Mouse (Mus musculus): ENCODE results near the gene Gp1ba. TPM values are rescaled to one million over a fixed set of nuclear protein-coding genes. Genes with fewer than 3 reads are reported as not detected.

The Gp1ba gene
- polyA plus RNA-seq, 1 experiment from 2014 or later, result 0.15 TPM

- no peaks in the 10 kb centered on the region for H3K9me3 ChIP-seq
- no peak for ATAC-seq (ENCODE audit: insufficient number of reproducible peaks, insufficient read depth, low FRiP score, low TSS enrichment)
- peak overlapping the region; percentile 81 for H3K4me3 ChIP-seq
- peak overlapping the region; percentile 98 for H3K4me2 ChIP-seq (replicated peaks)
- peak overlapping the region; percentile 84 for H3K9ac ChIP-seq
- H3K4me1 ChIP-seq, result peaks cover 40% of the 10 kb centered on the region
- H3K27me3 ChIP-seq, result no peaks in the 10 kb centered on the region
- peak overlapping the region; percentile 94 for H3K27ac ChIP-seq
- peaks cover 67% of the 10 kb centered on the region for H3K36me3 ChIP-seq
- WGBS, result 5% methylated on average over 28 of the region's 28 CpGs
Measured at GRCm38 (mm10) chr11:70647716-70648420, 8.9 kb downstream of the Gp1ba start.

DNA sequence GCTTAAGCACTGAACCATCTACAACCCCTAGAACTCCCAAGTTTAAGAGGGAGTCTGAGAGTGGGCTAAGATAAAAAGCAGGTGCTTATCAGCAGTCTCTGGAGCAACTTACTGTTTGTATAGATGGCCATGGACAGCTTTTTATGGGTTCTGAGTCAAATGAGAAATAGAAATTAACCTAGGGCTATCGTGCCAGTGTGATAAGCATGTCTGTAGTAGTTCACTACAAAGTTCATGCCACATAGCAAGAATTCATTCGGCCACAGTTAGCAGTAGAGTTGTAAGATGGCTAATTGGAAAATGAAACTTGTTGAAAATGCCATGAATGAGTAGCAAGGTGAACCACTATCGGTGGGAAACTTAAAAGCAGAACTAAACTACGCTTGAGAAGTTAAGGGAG is 9.6 kb downstream of the Gp1ba start:
- Histone ChIP-seq H3K27me3 (no peaks in the 10 kb centered on the region), H3K4me1 (peaks cover 41% of the 10 kb centered on the region), H3K4me2 (replicated peaks) (peak overlapping the region; percentile 98), H3K27ac (no peak overlapping the region), H3K36me3 (peaks cover 63% of the 10 kb centered on the region), H3K4me3 (peak overlapping the region; percentile 81), H3K9me3 (no peaks in the 10 kb centered on the region), H3K9ac (0 out of 2 replicates have a peak overlapping the region, but pooled peaks have one; percentile 84)
- no peak for ATAC-seq (ENCODE audit: insufficient number of reproducible peaks, insufficient read depth, low FRiP score, low TSS enrichment)
- 83% methylated on average over 4 of the region's 4 CpGs for WGBS

DNA sequence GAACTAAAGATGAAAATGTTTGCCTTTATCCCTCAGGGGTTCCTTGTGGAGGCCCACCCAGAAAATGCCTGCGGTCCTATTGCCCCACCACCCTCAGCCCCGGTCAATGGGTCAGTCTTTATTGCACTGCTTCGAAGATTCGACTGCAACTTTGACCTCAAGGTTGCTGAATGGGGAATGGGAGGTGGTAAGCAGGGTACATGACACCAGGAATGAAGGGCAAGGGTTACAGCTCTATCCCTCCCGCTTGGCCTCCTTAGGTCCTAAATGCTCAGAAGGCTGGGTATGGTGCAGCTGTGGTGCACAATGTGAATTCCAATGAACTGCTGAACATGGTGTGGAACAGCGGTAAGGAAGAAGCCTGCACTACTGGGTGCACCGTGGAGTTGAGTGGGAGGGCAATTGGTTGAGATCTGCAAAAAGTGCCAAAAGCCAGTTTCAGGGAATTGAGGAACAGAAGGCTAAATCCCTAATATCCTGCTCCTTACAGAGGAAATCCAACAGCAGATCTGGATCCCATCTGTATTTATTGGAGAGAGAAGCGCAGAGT is 10.3 kb downstream of the Gp1ba start:
- Histone ChIP-seq H3K4me3 (0 out of 2 replicates have a peak overlapping the region, but pooled peaks have one; percentile 12), H3K36me3 (peaks cover 58% of the 10 kb centered on the region), H3K27ac (no peak overlapping the region), H3K27me3 (no peaks in the 10 kb centered on the region), H3K4me2 (replicated peaks) (0 out of 2 replicates have a peak overlapping the region, but pooled peaks have one; percentile 98), H3K9me3 (no peaks in the 10 kb centered on the region), H3K9ac (no peak overlapping the region), H3K4me1 (peaks cover 41% of the 10 kb centered on the region)
- WGBS, result 81% methylated on average over 8 of the region's 8 CpGs
- ATAC-seq (ENCODE audit: insufficient number of reproducible peaks, insufficient read depth, low FRiP score, low TSS enrichment), result no peak

- no peaks in the 10 kb centered on the region for H3K27me3 ChIP-seq
- no peak overlapping the region for H3K4me2 ChIP-seq (replicated peaks)
- peaks cover 45% of the 10 kb centered on the region for H3K36me3 ChIP-seq
- H3K9ac ChIP-seq, result no peak overlapping the region
- H3K9me3 ChIP-seq, result no peaks in the 10 kb centered on the region
- H3K4me1 ChIP-seq, result peaks cover 36% of the 10 kb centered on the region
- no peak overlapping the region for H3K4me3 ChIP-seq
- no peak for ATAC-seq (ENCODE audit: insufficient number of reproducible peaks, insufficient read depth, low FRiP score, low TSS enrichment)
- 0 out of 2 replicates have a peak overlapping the region, but pooled peaks have one; percentile 38 for H3K27ac ChIP-seq
- 81% methylated on average over 12 of the region's 12 CpGs for WGBS
Measured at GRCm38 (mm10) chr11:70650322-70651175, 11.6 kb downstream of the Gp1ba start.

- peaks cover 37% of the 10 kb centered on the region for H3K4me1 ChIP-seq
- no peaks in the 10 kb centered on the region for H3K27me3 ChIP-seq
- no peak overlapping the region for H3K4me3 ChIP-seq
- H3K4me2 ChIP-seq (replicated peaks), result peak overlapping the region; percentile 97; the same call in 1 of the 2 replicates
- H3K9ac ChIP-seq, result no peak overlapping the region
- H3K9me3 ChIP-seq, result no peaks in the 10 kb centered on the region
- 68% methylated on average over 2 of the region's 2 CpGs for WGBS
- no peak for ATAC-seq (ENCODE audit: insufficient number of reproducible peaks, insufficient read depth, low FRiP score, low TSS enrichment)
- peaks cover 43% of the 10 kb centered on the region for H3K36me3 ChIP-seq
- no peak overlapping the region for H3K27ac ChIP-seq
Measured at GRCm38 (mm10) chr11:70651391-70651790, 12.5 kb downstream of the Gp1ba start.

- H3K27ac ChIP-seq, result peak overlapping the region; percentile 99
- peaks cover 46% of the 10 kb centered on the region for H3K4me1 ChIP-seq
- H3K9ac ChIP-seq, result peak overlapping the region; percentile 98
- H3K4me3 ChIP-seq, result peak overlapping the region; percentile 99
- no peaks in the 10 kb centered on the region for H3K9me3 ChIP-seq
- H3K36me3 ChIP-seq, result peaks cover 43% of the 10 kb centered on the region
- no peak for ATAC-seq (ENCODE audit: insufficient number of reproducible peaks, insufficient read depth, low FRiP score, low TSS enrichment)
- H3K27me3 ChIP-seq, result no peaks in the 10 kb centered on the region
- 46% methylated on average over 12 of the region's 12 CpGs for WGBS
- peak overlapping the region; percentile 97 for H3K4me2 ChIP-seq (replicated peaks)
Measured at GRCm38 (mm10) chr11:70652029-70652883, 13.3 kb downstream of the Gp1ba start.

DNA sequence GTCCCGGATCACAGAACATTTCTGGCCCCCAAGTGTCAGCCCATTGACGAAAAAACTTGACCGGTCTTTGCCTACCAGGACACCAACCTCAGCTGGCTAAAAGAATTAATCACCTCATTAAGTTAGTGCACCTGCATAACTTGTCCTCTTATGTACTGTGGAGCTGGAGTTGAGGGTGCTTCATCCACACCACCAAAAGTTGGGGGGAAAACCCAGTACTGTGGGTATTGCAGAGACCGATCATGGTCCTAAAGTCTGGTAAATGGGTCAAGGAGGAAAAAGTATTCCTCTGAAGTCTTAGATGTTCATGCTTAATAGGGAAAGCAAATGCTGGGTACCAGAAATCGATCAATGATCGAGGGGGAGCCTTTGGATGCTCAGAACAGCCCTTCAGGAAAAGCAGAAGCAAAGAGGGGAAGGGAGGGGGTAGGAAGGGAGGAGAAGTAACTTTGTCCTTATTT is 14.0 kb downstream of the Gp1ba start:
- H3K9me3 ChIP-seq, result no peaks in the 10 kb centered on the region
- ATAC-seq (ENCODE audit: insufficient number of reproducible peaks, insufficient read depth, low FRiP score, low TSS enrichment), result no peak
- H3K27ac ChIP-seq, result peak overlapping the region; percentile 99
- peaks cover 53% of the 10 kb centered on the region for H3K4me1 ChIP-seq
- WGBS, result 43% methylated on average over 6 of the region's 6 CpGs
- peak overlapping the region; percentile 99 for H3K4me3 ChIP-seq
- peak overlapping the region; percentile 98 for H3K9ac ChIP-seq
- H3K4me2 ChIP-seq (replicated peaks), result peak overlapping the region; percentile 97
- peaks cover 43% of the 10 kb centered on the region for H3K36me3 ChIP-seq
- H3K27me3 ChIP-seq, result no peaks in the 10 kb centered on the region

- peaks cover 40% of the 10 kb centered on the region for H3K36me3 ChIP-seq
- H3K9me3 ChIP-seq, result no peaks in the 10 kb centered on the region
- peak overlapping the region; percentile 98 for H3K9ac ChIP-seq
- no peaks in the 10 kb centered on the region for H3K27me3 ChIP-seq
- peak overlapping the region; percentile 97 for H3K4me2 ChIP-seq (replicated peaks)
- ATAC-seq (ENCODE audit: insufficient number of reproducible peaks, insufficient read depth, low FRiP score, low TSS enrichment), result peak; percentile 28
- H3K27ac ChIP-seq, result peak overlapping the region; percentile 99
- peaks cover 53% of the 10 kb centered on the region for H3K4me1 ChIP-seq
- under 1% methylated on average over 45 of the region's 63 CpGs for WGBS
- H3K4me3 ChIP-seq, result peak overlapping the region; percentile 99
Measured at GRCm38 (mm10) chr11:70653345-70654197, 14.6 kb downstream of the Gp1ba start.

DNA sequence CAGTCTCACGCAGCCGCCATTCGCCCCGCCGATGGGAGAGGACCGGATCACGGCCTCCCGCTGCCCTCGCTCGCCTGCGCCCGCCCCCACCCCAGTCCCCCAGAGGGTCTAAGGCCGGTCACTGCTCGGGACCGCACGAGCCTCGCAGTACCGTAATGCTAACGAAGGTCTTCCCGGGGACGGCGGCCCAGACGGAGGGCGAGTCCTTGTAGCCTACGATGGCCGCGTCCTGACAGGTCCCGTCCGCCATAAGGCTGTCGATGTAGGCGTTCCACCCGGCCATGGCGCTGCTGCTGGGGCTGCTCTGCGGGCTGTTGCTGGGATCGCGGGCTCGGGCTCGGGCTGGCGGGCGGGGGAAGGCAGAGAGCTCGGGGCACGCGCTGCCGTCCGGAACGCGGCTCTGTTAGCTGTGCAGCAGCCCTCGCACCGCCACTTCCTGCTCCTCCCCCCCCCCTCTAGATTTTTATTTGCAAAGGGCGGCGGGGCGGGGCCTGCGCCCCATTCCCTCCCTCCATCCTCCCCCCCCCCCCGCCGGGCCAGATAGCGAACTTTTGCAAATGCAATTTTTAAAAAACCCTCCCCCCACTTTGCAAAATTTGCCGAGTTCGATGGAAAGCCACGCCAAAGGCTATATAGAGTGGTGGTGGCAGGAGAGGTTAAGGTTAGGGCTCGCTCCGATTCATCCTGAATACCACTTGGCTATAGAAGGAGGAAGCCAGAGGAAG is 15.4 kb downstream of the Gp1ba start, which contains the start of gene Pfn1:
Gene Pfn1, minus strand, starts transcription at position 447 of the 725 bp plus-strand sequence.
- under 1% methylated on average over 61 of the region's 61 CpGs for WGBS
- Histone ChIP-seq H3K36me3 (peaks cover 32% of the 10 kb centered on the region), H3K27ac (peak within 1 kb of the TSS; percentile 99), H3K9me3 (no peaks in the 10 kb centered on the region), H3K4me2 (replicated peaks) (peak within 1 kb of the TSS; percentile 97), H3K4me3 (peak within 1 kb of the TSS; percentile 99), H3K9ac (peak within 1 kb of the TSS; percentile 98), H3K27me3 (no peaks in the 10 kb centered on the region), H3K4me1 (peaks cover 50% of the 10 kb centered on the region)
- ATAC-seq (ENCODE audit: insufficient number of reproducible peaks, insufficient read depth, low FRiP score, low TSS enrichment), result 0 out of 2 replicates have a peak, but pooled peaks have one; percentile 12
